Mouse (Mus musculus) cerebellum, adult 2 months (tissue): Measurements from ENCODE around the gene Elac2. TPM values are rescaled to one million over a fixed set of nuclear protein-coding genes. Genes with fewer than 3 reads are reported as not detected.

ENCODE experiments used
- DNase-seq, 2 experiments: peaks; one replicate each; pipeline ENCODE4 v3.0.0; 2021
- H3K27ac ChIP-seq: fragments of 200-500 bp; 2 replicates; pipeline ENCODE4 v1.5.1; 2012; ENCODE audit warnings: low read length, control low read depth, inconsistent platforms; ENCODE audit not compliant: insufficient read depth
- H3K27me3 ChIP-seq: fragments of 200-500 bp; 2 replicates; pipeline ENCODE4 v1.6.1; 2012; ENCODE audit warnings: inconsistent platforms, mild to moderate bottlenecking, low read length, moderate library complexity; ENCODE audit not compliant: control insufficient read depth, insufficient read depth
- H3K4me1 ChIP-seq: fragments of 200-500 bp; 2 replicates; pipeline ENCODE4 v1.6.1; 2011; ENCODE audit warnings: low read length; ENCODE audit not compliant: control insufficient read depth, insufficient read depth
- H3K4me3 ChIP-seq: fragments of 200-500 bp; replicated peaks from 2 replicates; pipeline ENCODE3; 2011; ENCODE audit warnings: mild to moderate bottlenecking, low read depth, low read length, control low read depth; ENCODE audit not compliant: insufficient read depth
- CTCF ChIP-seq: fragments of 200-500 bp; IDR thresholded peaks from 2 replicates; pipeline ENCODE4 v1.5.1; 2011; ENCODE audit warnings: low read depth, mild to moderate bottlenecking, control low read depth, low read length, moderate library complexity, borderline replicate concordance; ENCODE audit not compliant: insufficient read depth
- POLR2A ChIP-seq: fragments of 200-500 bp; IDR thresholded peaks from 2 replicates; pipeline ENCODE4 v1.6.1; 2011; ENCODE audit warnings: low read length, control low read depth, borderline replicate concordance; ENCODE audit not compliant: insufficient read depth
- WGBS: fragments of 180-500 bp; shearing (Covaris S2); methylation state at CpG from one replicate; pipeline ENCODE4 v1.1.7; 2018; 5-methylcytosine and 5-hydroxymethylcytosine counted together
- polyA plus RNA-seq: library from polyadenylated mRNA; depleted of rRNA; stranded (reverse); fragments of >200 nt; gene quantifications from 2 replicates; pipeline ENCODE4 v1.2.3, GENCODE M21; 2012

The Elac2 gene
- polyA plus RNA-seq, 1 experiment = 31.0 TPM

DNA sequence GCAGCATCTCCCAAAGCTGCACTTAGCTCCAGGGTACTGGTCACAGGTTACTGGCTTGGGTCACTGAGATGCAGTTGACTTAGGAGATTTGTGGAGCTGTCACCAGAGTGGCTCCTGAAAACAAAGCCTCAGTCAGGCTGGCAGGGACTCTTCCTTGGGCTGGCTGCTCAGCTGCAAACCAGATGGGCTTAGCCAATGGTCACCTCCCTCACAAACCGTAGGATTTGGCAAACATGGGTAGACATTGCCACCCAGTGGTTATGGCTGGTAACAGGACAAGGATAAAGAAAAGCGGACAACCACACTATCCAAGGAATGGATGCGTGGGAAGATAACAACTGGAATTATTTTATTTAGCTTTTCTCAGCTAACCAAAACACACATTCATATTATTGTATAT is 10.3 kb upstream of the Elac2 start:
- Histone ChIP-seq H3K27me3 (no peaks in the 10 kb centered on the region), H3K4me1 (no peaks in the 10 kb centered on the region), H3K4me3 (no peak overlapping the region), H3K27ac (no peak overlapping the region)
- peak; percentile 51 to 64 for DNase-seq
- WGBS = 8% methylated on average over 3 of the region's 3 CpGs
- TF ChIP-seq POLR2A = no peak
- peak; percentile 75 for TF ChIP-seq CTCF

DNA sequence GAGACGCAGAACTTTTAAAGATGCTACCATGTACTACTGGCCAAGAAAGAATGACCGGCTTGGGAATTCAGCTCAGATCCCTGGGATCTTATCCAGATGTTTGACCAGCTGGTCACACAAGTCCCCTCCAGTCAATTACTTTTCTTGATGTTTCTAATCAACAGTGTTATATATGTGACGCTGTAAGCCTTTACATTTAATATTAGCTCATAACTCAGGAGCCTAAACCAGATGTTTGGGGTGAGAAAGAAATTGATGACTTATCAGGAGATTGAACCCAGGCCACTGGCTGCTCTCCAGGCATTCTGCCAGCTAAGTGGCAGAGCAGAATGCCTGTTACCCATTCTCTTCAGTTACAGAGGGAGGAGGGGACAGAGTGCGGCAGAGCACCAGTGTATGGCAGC is 9.9 kb upstream of the Elac2 start:
- H3K4me3 ChIP-seq = no peak overlapping the region

DNA sequence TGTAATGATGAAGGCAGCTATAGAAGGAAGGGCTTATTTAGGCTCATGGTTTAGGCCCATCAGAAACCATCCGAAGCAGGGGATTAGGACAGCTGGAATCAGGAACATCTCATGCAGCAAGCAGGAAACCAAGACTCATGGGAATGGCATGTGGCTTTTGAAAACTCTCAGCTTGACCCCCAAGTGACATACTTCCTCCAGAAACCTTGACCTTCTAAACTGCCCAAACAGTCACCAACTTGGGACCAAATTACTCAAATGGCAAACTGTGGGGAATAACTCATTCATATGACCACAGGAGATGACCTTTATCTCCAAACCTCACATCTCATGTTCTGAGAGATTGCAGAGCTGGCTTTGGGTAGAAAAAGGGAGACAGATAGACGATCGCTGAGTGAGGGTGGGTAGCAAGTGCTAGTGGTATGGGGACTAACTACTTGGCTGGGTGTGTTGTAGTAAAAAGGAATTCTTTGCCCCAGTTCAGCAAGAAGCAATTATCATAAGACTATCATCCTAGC is 7.3 kb upstream of the Elac2 start:
- Histone ChIP-seq H3K27me3 (no peaks in the 10 kb centered on the region), H3K4me1 (no peaks in the 10 kb centered on the region), H3K27ac (no peak overlapping the region), H3K4me3 (no peak overlapping the region)
- WGBS = 72% methylated on average over 3 of the region's 3 CpGs
- TF ChIP-seq CTCF (no peak), POLR2A (no peak)
- no peak for DNase-seq

More for the DNA sequence above, 9.9 kb upstream of the Elac2 start:
- no peaks in the 10 kb centered on the region for H3K27me3 ChIP-seq
- H3K4me1 ChIP-seq = no peaks in the 10 kb centered on the region
- no peak for DNase-seq
- 60% methylated on average over 4 of the region's 4 CpGs for WGBS
- no peak overlapping the region for H3K27ac ChIP-seq
- TF ChIP-seq POLR2A (no peak), CTCF (no peak)

- no peak for DNase-seq
- Histone ChIP-seq H3K27me3 (no peaks in the 10 kb centered on the region), H3K4me1 (no peaks in the 10 kb centered on the region), H3K27ac (no peak overlapping the region), H3K4me3 (no peak overlapping the region)
- TF ChIP-seq POLR2A = no peak
- no peak for TF ChIP-seq CTCF
- WGBS = 75% methylated on average over 2 of the region's 2 CpGs
These were observed 6.4 kb upstream of the Elac2 start for GRCm38 (mm10) chr11:64972418-64972817.

GRCm38 (mm10) chr11:64979489-64979845 is 629 bp downstream of the Elac2 start:
- no peak overlapping the region for H3K27ac ChIP-seq
- no peaks in the 10 kb centered on the region for H3K27me3 ChIP-seq
- no peaks in the 10 kb centered on the region for H3K4me1 ChIP-seq
- 9% methylated on average over 9 of the region's 9 CpGs for WGBS
- H3K4me3 ChIP-seq = peak overlapping the region; percentile 94
- no peak for TF ChIP-seq POLR2A
- no peak for TF ChIP-seq CTCF
- DNase-seq = no peak

- Histone ChIP-seq H3K4me3 (no peak overlapping the region), H3K4me1 (no peaks in the 10 kb centered on the region), H3K27me3 (no peaks in the 10 kb centered on the region), H3K27ac (no peak overlapping the region)
- no peak for DNase-seq
- WGBS = 88% methylated on average over 2 of the region's 2 CpGs
- TF ChIP-seq CTCF = no peak
- TF ChIP-seq POLR2A = no peak
These were observed 9.7 kb downstream of the Elac2 start for GRCm38 (mm10) chr11:64988556-64988955.

DNA sequence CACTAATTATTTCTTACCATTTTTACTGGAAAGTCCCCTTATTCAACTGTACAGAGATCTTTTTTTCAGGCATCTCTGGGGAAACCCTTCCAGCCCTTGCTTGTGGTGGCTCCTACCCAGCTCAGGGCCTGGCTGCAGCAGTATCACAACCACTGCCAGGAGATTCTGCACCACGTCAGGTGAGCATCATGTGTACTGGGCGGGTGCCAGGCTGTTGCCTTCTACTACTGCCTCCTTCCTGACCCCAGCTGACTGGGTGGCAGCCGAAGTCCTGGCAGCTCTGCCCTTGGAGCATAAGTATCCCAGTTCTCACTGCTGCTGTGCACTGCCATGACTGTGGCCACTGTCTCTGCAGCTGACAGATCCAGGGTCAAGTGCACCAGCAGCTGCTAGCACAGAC is 19.6 kb downstream of the Elac2 start:
- peaks cover 8% of the 10 kb centered on the region for H3K4me1 ChIP-seq
- no peaks in the 10 kb centered on the region for H3K27me3 ChIP-seq
- peak in 1 of 2 experiments; percentile 27 for DNase-seq
- H3K4me3 ChIP-seq = no peak overlapping the region
- WGBS = 43% methylated on average over 3 of the region's 3 CpGs
- TF ChIP-seq CTCF (no peak), POLR2A (no peak)
- H3K27ac ChIP-seq = no peak overlapping the region

GRCm38 (mm10) chr11:64999685-65000084 is 20.8 kb downstream of the Elac2 start:
- H3K27me3 ChIP-seq = no peaks in the 10 kb centered on the region
- DNase-seq = no peak
- no peak overlapping the region for H3K4me3 ChIP-seq
- TF ChIP-seq POLR2A (no peak), CTCF (no peak)
- peaks cover 8% of the 10 kb centered on the region for H3K4me1 ChIP-seq
- 72% methylated on average over 5 of the region's 5 CpGs for WGBS
- no peak overlapping the region for H3K27ac ChIP-seq
